Mouse (Mus musculus) adrenal gland, adult 2 months (tissue): ENCODE data around the gene Rnf169. TPM values are rescaled to one million over a fixed set of nuclear protein-coding genes. Genes with fewer than 3 reads are reported as not detected.
"Not testable (repeated sequence)": the region's sequence is repeated elsewhere in the genome, so short reads cannot be mapped to it uniquely, and the experiment has no call there.

ENCODE experiments used
- DNase-seq: peaks from one replicate; pipeline ENCODE4 v3.0.0; 2021
- polyA plus RNA-seq: library from polyadenylated mRNA; depleted of rRNA; stranded (reverse); fragments of >200 nt; gene quantifications from 2 replicates; pipeline ENCODE4 v1.2.3, GENCODE M21; 2012
- total RNA-seq, 2 experiments: library from RNA; stranded (reverse); gene quantifications; 2 replicates each; pipeline ENCODE4 v1.2.3; 2021

Rnf169 gene
- total and polyA plus RNA-seq, 3 experiments = 5.0 to 13.8 (median 13.0) TPM

- peak; percentile 69 for DNase-seq
Observed at GRCm38 (mm10) chr7:99979546-99980131, 609 bp downstream of the Rnf169 start.

DNA sequence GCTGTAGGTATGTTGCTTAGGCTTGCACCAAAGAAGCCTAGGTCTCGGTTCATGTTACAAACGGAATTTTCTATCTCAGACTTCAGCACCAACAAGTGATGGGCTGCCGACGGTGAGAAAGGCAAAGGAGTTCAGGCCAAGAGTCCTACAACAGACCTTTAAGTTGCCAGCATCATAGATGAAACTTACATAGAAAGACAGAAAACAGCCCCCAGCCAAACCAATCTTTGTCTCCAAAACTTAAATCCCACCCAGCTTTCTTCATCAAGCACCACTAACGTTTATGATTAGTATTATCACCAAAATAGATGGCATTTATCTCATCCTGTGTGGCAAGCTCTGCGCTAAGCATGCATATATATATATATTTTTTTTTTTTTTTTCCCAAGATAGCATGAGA is 1.2 kb downstream of the Rnf169 start:
- DNase-seq = no peak

GRCm38 (mm10) chr7:99978041-99978440 is 2.2 kb downstream of the Rnf169 start:
- DNase-seq = no peak

DNA sequence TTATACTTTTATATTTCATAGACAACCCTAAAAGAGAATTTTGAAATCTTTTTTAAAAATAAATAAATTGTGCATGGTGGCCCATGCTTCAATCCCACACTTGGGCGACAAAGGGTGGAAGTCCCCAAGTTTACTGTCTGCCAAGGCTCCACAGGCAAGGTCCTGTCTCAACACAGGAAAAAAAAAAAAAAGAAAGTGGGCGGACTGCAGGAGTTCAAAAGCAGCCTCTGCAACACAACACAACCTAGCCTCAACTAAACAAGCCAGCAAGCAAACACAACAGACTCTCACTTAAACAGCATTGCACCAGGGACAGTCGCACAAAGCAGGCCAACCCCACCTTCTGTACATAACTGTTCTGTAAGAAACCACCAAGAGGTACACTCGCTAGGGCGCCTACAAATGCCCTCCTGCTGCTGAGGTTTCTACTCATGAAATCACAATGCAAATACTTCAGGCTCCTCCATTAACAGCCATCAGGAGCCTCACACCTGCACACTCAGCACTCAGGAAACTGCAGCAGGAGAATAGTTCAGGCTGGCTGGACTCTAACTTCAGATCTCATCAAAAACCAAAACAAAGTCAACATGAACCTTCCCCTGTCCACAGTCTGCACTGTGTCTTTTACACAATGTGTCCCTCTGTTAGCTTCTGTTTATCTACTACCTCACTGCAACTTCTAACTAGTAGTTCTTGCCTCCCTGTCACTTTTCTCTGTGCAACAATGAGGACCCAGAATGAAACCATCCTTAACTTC is 4.3 kb downstream of the Rnf169 start:
- DNase-seq = no peak

- no peak for DNase-seq
Observed at GRCm38 (mm10) chr7:99974208-99974970, 5.9 kb downstream of the Rnf169 start.

- not testable (repeated sequence) for DNase-seq
Observed at GRCm38 (mm10) chr7:99972912-99973311, 7.3 kb downstream of the Rnf169 start.

DNA sequence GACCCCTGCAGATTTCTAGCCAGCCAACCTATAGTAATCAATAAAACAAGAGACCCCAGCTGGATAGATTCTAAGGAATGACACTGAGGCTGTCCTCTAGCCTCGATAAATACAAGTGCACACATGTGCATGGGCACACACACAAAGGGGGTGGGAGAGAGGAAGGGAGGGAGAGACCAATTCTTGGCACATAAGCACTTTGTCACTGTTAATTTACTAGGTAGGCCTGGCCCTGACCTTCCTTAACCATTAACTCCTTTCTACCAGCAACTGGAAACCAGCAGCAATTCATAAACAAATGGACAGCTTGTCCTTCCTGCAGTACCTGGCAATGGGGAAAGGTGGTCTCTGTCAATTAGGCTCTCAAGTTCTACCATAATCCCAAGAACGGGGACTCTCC is 8.3 kb downstream of the Rnf169 start:
- DNase-seq = no peak

GRCm38 (mm10) chr7:99969151-99969550 is 11.1 kb downstream of the Rnf169 start:
- peak; percentile 0 for DNase-seq

DNA sequence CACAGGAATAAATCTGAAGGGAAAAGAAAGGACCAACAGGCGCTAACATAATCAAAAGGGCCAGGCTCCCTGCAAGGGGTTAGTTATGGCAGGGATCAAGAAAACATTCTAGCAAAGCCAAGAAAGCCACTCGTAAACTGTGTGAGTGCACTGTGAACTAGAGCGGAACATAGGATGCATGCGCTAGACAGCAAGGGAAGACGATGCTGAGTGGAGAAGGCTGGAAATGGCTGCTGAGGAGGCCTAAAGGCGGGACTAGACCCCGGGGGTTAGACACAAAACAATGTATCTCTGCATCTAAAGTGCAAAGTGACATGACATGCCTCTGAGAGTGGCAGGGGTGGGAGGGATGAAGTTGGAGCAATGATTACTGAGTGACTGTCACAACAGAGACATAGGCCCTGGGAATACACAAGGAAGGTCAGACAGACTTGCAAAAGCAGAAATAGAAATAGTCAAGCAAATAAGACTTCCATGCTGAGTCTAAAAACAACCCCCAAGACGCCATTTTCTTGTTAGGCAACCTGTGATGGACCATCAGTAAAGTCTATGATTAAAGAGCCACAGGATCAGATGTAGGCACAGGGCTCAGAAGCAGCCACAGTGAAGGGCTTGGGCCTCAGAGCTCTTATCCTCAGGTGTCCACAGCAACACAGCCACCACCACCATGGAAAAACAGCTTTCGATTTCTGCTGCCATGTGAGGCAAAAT is 14.1 kb downstream of the Rnf169 start:
- no peak for DNase-seq

DNA sequence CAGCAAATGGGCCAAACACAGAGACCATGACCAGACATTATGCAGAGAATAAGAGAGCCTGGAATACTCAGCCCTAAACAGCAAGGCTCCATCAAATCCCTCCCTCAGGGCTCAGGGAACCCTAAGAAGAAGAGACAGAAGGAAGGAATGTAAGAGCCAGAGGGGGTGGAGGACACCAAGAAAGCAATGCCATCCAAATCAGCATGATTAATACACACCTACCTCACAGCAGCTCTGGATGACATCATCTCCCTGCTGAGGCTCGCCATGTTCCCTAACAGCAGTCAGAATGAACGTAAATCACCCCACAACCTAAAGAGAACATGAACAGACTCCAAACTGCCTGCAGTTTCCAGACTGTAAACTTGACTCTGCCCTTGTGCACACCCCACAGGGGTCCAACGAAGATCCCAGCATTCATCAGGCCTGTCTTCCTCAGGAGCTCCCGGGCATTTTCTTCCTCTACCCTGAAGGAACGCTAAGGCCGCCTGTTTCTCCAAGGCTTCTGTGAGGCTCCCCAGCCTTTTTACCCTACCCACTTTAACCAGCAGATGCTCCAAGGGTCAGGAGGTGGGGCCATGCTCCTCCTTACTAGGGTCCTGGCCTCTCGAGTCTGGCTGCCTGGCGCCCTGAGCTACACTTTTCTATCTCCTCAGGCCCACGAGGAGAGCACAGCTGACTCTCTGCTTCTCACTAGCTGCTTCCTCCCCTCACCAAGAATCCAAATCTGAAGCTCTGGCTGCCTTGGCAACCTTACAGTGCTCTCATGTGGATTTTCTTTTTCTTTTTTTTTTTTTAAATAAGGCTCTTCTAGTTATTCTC is 15.0 kb downstream of the Rnf169 start:
- DNase-seq = peak; percentile 48

GRCm38 (mm10) chr7:99963237-99963860 is 16.9 kb downstream of the Rnf169 start:
- no peak for DNase-seq

DNA sequence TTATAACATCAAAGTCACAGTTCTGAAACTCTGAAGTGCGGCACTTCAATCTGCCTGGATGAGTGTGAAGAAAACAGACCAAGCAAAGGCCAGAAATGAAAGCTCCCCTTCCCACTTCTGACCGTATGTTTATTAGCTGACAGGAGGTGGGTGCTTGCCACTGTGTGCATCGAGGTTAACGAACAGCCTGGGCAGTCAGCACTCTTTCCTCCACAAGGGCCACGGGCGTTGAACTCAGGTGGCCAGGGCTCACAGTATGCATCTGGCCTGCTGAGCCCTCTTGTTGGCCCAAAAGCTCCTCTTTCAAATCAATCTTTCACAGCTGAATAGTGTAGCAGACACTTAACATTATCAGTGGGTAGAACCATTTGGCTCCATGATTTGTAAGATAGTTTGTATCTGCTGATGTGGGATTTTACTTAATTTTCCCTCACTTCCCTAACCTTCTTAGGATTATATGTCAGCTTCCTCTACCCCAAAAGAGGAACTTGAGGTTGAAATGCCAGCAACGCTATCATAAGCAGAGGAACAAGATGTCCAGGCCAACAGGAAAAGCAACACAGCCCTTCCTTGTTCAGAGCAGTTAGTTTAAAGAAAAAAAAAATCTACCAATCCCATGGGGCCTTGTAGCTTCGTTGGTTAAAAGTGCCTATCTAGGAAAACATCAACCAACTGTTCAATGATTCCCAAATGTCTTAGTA is 17.6 kb downstream of the Rnf169 start:
- no peak for DNase-seq

DNA sequence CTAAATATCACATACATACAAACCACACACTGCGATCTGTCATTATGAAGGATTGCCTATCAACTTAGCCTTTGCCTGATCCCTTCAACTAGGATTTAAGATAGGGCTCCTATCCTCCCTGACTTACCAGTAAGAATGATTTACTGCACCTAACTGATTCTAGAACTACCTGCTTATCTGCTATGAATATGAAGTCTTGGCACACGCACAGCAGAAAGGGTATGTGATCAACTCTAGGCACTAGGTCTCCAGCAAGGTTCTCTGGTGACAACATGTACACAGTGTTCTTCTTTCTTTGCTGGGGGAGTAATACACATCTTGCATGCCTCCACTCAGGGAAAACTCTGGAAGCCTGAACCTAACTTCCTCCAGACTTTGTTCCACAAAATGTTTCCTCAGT is 18.7 kb downstream of the Rnf169 start:
- DNase-seq = no peak

DNA sequence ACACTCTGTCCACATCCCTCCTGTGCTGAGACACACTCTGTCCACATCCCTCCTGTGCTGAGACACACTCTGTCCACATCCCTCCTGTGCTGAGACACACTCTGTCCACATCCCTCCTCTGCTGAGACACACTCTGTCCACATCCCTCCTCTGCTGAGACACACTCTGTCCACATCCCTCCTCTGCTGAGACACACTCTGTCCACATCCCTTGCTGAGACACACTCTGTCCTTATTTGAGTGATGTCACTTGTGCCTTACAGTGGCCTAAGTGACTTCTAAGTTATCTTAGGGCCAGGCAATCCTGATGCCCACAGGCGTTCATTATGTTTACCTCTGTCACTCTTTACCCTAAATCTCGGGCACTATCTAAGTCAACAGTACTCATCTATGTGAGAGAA is 19.7 kb downstream of the Rnf169 start:
- not testable (repeated sequence) for DNase-seq

DNA sequence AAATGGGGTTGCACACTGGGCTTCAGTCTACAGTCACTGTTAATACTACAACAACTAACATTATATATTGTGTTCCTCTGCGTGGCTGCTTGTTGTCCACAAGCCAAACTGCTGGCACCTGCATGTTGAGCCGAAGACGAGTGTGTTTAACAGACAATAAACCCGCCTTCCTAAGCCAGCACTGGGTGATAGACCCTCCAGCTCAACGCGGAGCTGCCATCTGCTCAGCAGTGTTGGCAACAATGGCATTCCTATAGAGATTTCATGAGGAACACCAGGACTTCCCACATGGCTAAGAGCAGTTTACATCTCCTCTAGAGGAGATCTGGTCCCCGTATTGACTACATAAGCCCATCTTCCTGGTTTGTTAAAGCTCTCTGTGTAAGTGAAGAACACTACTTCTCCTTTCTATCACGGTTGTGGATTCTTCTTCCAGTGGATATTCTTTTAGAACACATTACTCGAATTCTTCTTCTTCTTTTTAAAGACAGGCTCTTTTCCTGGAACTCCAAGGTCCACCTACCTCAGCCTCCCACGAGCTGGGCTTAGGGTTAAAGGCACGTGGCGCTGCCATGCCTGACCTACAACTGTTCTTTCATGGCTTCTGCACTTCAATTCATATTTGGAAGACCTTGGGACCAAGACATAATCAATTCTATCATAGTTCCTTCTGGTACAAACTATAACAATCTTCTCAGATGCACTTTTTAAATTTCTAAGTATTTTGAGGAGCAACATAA is 22.9 kb downstream of the Rnf169 start:
- DNase-seq = no peak

- DNase-seq = no peak
Observed at GRCm38 (mm10) chr7:99956095-99956494, 24.2 kb downstream of the Rnf169 start.

DNA sequence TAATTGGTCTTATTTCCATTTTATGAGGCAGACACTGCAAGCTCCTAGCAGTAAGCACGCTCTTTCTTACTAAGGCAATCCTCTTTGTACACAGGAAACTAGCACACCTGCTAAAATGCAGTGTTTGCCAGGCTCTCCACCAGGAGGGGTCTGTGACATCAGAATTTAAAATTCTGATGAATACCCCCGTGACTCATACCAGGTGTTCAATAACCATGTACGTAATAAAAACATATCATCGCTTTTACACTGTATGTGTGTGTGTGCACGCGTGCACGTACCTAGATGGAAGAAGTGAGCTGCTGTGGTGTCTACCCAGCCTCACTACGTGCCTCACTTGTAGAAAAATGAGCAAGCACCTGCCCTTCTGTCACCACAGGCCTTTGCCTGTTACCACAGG is 26.0 kb downstream of the Rnf169 start:
- DNase-seq = no peak

GRCm38 (mm10) chr7:99953442-99954098 is 26.7 kb downstream of the Rnf169 start:
- no peak for DNase-seq

DNA sequence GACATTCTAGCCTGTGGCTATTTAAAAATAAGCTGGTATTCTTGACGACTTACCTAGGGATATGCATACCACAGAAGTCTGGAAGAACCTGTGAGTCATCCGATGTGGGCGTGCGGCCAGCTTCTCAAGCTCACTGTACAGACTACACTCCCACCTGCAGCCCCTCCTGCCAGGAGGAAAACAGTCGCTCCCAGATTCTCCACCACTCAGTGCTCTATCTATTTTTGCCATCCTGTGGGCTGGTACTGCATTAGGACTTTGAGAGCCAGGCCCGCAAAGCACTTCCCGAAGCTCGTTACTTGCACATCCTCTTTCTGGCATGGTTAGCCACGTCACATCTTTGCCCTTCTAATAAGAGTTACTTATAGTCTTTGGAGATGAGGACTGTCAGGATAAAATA is 32.9 kb downstream of the Rnf169 start:
- peak; percentile 29 for DNase-seq
